Mouse (Mus musculus): Measurements from ENCODE around the gene Ccdc38. TPM values are rescaled to one million over a fixed set of nuclear protein-coding genes. Genes with fewer than 3 reads are reported as not detected.

The Ccdc38 gene
- total RNA-seq, 2 experiments from 2014 or later: not detected

DNA sequence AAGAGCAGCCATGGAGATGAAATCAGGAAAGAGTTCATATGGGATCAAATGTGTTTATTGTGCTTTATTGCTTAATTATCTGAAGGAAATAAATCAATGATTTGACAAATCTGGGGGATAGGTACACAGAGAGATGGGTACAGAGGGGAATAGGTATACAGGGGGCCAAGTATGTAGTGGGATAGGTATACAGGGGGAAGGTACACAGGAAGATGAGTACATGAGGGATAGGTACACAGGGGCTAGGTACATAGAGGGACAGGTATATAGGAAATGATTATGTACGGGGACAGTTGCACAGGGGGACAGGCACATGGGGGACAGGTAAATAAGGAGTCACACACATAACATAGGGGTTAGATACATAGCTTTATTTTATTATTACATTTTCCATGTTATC lies 70.5 kb downstream of the Ccdc38 start:
- DNase-seq: no peak

DNA sequence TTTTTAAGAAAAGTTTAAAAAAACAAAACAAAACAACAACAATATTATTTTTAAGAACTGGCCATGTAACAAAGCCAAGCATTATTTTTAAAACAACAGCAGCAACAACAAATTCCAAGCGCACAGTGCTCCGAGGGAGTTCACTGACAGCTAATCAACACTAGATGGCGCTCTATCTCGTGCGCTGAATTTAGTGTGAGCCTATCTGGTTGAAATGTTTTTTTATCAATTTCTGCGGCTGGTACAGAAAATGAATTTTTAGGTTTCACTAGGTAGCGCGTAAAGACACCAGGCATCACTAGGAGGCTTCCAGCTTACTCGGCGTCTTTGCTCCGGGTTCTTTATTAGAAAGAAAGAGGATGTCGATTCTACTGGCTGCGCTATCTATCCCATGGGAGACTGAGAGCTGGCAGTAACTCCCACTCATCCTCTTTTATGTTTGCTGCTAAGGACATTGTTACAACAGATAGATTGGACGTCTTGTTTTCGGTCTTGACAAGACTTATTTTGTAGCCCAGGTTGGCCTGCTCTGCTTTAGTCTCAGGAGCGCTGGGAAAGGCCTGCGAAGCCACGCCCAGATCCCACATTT lies 71.1 kb downstream of the Ccdc38 start:
- DNase-seq: peak; percentile 12 to 70

DNA sequence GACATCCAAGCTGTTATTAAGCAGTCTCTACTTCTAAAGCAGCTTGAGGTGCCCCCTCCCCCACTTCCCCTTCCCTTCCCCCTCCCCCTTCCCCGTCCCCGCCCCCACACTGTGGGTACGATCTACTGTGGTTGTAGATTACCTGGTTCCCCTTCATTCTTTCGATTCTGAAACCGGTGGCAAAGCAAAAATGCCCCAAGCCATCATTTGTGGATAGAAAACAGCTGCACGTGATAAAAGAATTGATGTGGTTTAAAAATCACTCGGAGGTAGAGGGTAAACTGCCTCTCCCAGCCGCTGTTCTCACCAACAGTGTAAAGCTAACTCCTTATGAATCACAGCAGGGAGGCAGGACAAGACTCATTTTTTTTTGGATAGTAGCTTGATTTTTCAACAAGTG lies 74.4 kb downstream of the Ccdc38 start:
- DNase-seq: no peak

DNA sequence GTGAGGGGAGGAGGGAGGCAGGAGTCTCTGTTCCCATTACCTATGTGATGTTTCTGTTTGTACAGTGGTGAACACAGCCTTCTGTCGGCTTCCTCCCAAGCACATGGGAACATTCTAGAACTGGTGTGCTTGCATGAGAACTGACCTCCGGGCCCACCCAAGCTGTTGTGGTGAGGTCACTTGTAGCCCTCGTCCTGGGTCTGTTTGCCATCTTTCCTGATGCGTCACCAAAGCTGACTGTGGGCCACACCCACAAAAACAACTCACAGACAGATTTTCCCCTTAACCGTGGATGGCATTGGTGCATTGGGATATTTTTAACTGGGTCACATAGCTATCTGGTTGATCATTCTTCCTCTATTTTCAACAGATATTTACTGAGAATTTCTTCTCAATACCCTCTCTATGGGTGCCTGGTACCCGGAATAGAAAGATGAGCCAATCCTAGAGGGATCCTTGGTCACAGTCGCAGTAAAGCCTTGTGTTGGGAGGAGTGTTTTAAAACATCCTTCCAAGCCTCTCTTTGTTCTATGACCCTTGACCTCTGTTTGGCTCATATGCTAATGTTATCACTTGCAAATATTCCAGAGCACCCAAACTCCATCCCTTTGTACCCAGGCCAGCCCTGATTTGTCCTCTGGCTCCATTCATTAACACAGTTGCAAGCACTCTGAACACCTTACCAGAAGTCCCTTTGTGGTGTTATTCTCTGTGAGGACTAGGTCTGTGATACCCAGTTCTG lies 80.2 kb downstream of the Ccdc38 start:
- peak; percentile 16 to 46 for DNase-seq

DNA sequence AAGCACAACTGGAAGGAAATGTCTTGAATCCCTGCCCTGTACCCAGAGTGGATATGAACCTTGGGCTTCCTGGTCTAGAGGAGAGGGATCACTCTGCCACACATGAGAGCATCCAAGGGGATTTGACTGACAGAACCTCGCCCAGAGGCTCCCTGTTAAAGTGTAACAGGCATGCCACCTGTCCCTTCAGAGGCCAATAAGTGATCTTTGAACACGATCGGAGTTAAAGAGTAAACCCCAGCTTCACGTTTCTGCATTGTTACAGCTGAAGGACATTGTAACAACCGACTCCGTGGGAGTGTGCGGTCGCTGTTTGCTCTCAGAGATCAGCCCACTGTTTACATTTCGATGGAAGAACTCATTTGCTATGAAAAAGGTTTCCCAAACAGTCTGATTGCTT lies 83.3 kb downstream of the Ccdc38 start:
- no peak for DNase-seq

DNA sequence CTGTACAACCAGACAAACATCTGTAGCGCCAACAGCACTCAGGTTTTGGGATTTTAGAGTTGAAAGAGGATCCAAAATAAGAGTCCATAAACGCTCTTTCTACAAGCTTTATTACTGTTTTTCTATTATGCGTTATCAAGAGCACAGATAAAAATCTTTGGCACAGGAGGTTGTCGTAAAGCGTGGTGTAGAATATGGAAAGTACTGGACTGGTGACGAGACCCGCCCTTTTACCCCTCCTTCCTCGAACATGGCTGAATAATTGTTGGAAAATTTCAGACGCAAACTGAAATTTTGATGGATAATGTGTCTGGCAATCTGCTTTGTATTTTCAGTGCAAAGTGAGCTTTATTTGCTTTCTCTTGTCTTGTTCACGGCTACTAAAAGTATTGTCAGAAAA lies 83.7 kb downstream of the Ccdc38 start:
- DNase-seq: no peak

DNA sequence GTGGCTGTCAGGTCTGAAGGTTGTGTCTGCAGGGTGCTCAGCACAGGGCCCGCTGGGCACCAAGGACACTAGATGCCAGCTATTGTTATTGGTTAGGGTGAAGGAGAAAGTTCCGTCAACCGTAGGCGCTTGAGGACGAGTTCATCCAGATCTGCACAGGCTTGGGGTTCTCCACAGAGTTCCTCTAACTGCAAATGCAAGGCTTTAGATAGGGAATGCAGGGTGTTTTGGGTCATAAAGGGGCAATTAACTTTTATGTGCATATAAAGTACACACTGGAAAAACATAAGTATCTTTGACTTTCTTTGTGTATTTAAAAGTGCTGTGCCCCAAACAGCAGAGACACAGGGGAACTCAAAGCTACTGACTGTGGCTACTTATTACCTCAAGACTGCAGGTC lies 89.9 kb downstream of the Ccdc38 start:
- DNase-seq: no peak

DNA sequence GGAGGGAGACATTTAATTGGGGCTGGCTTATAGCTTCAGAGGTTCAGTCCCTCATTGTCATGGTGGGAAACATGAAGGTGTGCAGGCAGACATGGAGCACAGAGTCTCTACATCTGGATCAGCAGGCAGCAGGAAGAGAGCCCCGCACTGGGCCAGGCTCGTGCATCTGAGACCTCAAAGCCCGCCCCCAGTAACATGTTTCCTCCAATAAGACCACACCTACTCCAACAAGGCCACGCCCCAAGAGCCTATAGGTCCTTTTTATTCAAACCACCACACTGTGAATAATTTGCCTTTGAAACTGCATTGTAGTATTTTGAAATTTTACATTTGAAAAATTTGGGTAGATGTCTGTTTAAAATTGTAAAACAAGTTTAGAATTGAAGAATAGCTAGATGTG lies 91.7 kb downstream of the Ccdc38 start:
- no peak for DNase-seq

DNA sequence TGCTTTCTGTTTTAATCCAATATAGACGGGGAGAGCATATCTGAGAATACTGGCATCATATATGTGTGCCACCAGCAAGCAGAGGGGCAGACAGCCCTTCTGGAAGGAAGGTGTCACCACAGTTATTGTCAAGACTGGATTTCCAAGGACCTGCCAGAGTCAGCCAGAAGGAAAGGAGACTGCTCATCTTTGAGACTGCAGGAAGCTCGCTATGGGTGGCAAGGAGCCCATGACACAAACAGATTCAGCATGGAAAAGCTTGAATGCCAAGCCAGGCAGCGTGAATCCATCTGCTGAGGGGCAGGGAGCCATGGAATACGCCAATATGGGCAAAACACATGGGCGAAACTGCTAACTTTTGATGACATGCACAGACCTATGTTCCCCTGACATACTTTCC lies 93.1 kb downstream of the Ccdc38 start:
- DNase-seq: no peak

Other genes starting within 250 kb of the Ccdc38 start
- gene Elk3, start 229.5 kb upstream of the Ccdc38 start, total RNA-seq (2021): 10 to 100 TPM; 27.9 to 29.5 TPM
- 10 to 100 TPM; 32.3 to 35.4 TPM for gene Lta4h, start 87.2 kb upstream of the Ccdc38 start, total RNA-seq (2021)
- gene Hal, start 51.9 kb upstream of the Ccdc38 start, total RNA-seq (2021): under 1 TPM in 1 of 2 experiments, not detected in 1; 0.54 TPM
- not detected for gene Amdhd1, start 599 bp upstream of the Ccdc38 start, total RNA-seq (2021)
- gene Snrpf, start 49.1 kb downstream of the Ccdc38 start, total RNA-seq (2021): 10 to 100 TPM in 1 of 2 experiments, 1 to 10 TPM in 1; 9.3 to 10.8 TPM
- gene Ntn4, start 100.0 kb downstream of the Ccdc38 start, total RNA-seq (2021): 10 to 100 TPM; 12.7 to 18.0 TPM

All from heart, adult 18-20 months (tissue).